Mouse (Mus musculus) liver, embryonic 14.5 days (tissue): ENCODE measurements around the gene Cblc.

Experiments used
- CTCF ChIP-seq: IDR thresholded peaks from 2 replicates; pipeline ENCODE4 v1.5.1; 2016; ENCODE audit warnings: antibody characterized with exemption, low read depth, control low read depth
- EP300 ChIP-seq: IDR thresholded peaks from 2 replicates; pipeline ENCODE4 v1.6.1; 2016; ENCODE audit warnings: antibody characterized with exemption, low read depth

GRCm38 (mm10) chr7:19822193-19822592 lies 25.6 kb upstream of the Cblc start:
- TF ChIP-seq CTCF (no peak), EP300 (no peak)
